Mouse (Mus musculus): ENCODE measurements around the gene Papss1. TPM values are rescaled to one million over a fixed set of nuclear protein-coding genes. Genes with fewer than 3 reads are reported as not detected.
"Not testable (repeated sequence)": the region's sequence is repeated elsewhere in the genome, so short reads cannot be mapped to it uniquely, and the experiment has no call there.

Papss1 gene
- polyA plus RNA-seq, 1 experiment from 2014 or later: 127 TPM

DNA sequence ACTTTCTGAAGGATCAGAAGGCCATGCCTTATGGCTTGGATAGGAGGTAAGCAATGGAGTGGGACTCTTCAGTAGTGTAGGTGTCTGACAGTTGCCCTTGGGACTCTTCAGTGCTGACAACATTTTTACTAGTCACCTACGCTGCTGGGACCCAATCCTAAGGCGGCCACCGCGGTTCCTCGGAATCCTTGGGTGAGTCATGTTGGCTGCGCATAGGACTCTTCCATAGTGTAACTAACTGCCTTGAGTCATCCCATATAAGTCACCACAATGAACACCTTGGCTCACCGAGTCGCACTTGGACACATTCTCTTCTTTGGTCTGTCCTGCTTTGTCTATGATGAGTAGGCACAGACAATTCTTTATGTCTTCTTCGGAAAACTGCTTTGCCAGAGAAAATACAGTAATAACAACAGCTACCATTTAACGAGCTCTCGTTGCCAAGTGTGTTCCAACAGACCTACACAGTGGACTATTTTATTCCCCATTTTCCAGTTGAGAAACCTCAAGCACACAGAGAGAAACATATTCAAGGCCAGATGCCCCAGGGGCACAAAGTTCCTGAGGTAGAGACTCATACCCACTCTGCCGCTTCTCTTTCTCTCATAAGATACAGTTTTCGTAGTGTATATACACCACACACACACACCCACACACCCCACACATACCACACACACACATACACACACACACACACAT lies 23.2 kb upstream of the Papss1 start:
- Histone ChIP-seq H3K4me2 (ENCODE audit: low read length) (no peak overlapping the region), H3K36me3 (ENCODE audit: control insufficient read depth, insufficient read depth, low read length) (no peaks in the 10 kb centered on the region), H3K4me1 (ENCODE audit: control insufficient read depth, insufficient read depth, low read length) (no peaks in the 10 kb centered on the region), H3K9me3 (ENCODE audit: control insufficient read depth, low read length) (no peaks in the 10 kb centered on the region), H3K27me3 (ENCODE audit: control insufficient read depth, insufficient read depth, low read length) (no peaks in the 10 kb centered on the region), H3K4me3 (replicated peaks; ENCODE audit: low read depth, low read length) (no peak overlapping the region), H3K27ac (replicated peaks; ENCODE audit: low read depth, low read length) (no peak overlapping the region), H3K9ac (replicated peaks; ENCODE audit: low read length) (no peak overlapping the region)
- 98% methylated on average over 13 of the region's 13 CpGs for WGBS
- ATAC-seq (ENCODE audit: low FRiP score, low TSS enrichment) (no peak), DNase-seq (no peak)

DNA sequence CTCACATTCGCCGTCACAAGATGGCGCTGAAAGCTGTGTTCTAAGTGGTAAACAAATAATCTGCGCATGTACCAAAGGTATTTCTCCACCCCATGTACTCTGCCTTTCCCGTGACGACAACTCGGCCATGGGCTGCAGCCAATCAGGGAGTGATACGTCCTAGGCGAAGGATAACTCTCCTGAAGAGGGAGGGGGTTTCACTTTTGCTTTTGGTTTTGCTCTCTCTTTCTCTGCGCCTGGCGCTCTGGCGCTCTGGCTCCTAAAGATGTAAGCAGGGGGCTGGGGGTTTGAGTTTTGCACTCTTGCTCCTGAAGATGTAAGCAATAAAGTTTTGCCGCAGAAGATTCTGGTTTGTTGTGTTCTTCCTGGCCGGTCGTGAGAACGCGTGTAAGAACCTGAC lies 17.0 kb upstream of the Papss1 start:
- H3K27ac ChIP-seq (replicated peaks; ENCODE audit: low read depth, low read length); H3K4me3 ChIP-seq (replicated peaks; ENCODE audit: low read depth, low read length); ATAC-seq (ENCODE audit: low FRiP score, low TSS enrichment); H3K36me3 ChIP-seq (ENCODE audit: control insufficient read depth, insufficient read depth, low read length); H3K4me2 ChIP-seq (ENCODE audit: low read length); H3K9ac ChIP-seq (replicated peaks; ENCODE audit: low read length); H3K9me3 ChIP-seq (ENCODE audit: control insufficient read depth, low read length); DNase-seq; H3K4me1 ChIP-seq (ENCODE audit: control insufficient read depth, insufficient read depth, low read length); H3K27me3 ChIP-seq (ENCODE audit: control insufficient read depth, insufficient read depth, low read length): not testable (repeated sequence)
- 96% methylated on average over 17 of the region's 17 CpGs for WGBS

- H3K9me3 ChIP-seq (ENCODE audit: control insufficient read depth, low read length): no peaks in the 10 kb centered on the region
- H3K27ac ChIP-seq (replicated peaks; ENCODE audit: low read depth, low read length): no peak overlapping the region
- H3K36me3 ChIP-seq (ENCODE audit: control insufficient read depth, insufficient read depth, low read length): no peaks in the 10 kb centered on the region
- no peak overlapping the region for H3K4me2 ChIP-seq (ENCODE audit: low read length)
- WGBS: 85% methylated on average over 4 of the region's 4 CpGs
- H3K27me3 ChIP-seq (ENCODE audit: control insufficient read depth, insufficient read depth, low read length): no peaks in the 10 kb centered on the region
- DNase-seq (no peak), ATAC-seq (ENCODE audit: low FRiP score, low TSS enrichment) (no peak)
- no peak overlapping the region for H3K9ac ChIP-seq (replicated peaks; ENCODE audit: low read length)
- H3K4me1 ChIP-seq (ENCODE audit: control insufficient read depth, insufficient read depth, low read length): no peaks in the 10 kb centered on the region
- no peak overlapping the region for H3K4me3 ChIP-seq (replicated peaks; ENCODE audit: low read depth, low read length)
These were observed 14.5 kb upstream of the Papss1 start for GRCm38 (mm10) chr3:131550046-131550445.

DNA sequence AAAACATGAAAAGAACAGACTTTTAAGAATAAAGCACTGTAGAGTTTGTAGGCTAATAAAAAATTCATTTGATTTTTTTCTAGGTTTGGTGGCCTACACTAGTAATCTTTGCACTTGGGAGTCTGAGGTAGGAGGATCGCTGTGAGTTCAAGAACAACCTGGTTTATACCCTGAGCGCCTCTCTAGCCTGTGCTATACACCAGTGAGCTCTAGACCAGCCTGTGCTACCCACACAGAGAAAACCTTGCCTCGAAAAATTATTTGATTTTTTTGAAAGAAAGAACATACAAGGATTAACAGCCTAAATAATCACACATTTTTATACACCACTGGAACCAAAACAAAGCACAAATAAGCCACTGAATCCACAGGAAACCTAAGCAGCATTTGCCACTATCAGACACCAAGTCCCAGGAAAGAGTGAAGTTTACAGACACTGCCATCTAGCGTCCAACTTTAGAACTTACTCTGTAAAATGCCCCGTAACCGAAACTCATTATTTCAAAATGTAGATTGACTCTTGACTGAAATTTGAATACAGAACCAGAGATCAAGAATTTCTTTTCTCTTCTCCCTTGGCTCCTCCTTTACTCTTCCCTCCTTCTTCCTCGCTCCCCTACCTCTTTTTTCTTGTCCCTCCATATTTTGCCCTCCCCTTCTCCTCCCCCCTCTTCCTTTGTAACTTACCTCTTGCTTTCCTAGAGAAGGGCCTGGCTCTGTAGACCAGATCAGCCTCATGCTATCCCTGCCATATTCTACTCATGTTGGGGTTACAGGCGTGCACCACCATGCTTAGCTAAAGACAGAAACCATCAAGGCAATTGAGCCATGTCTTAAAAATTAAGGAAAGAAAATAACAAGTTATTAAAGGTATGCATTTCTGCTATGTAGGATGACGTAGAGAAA lies 12.0 kb upstream of the Papss1 start:
- H3K27ac ChIP-seq (replicated peaks; ENCODE audit: low read depth, low read length): no peak overlapping the region
- no peak overlapping the region for H3K4me3 ChIP-seq (replicated peaks; ENCODE audit: low read depth, low read length)
- WGBS: 39% methylated on average over 9 of the region's 9 CpGs
- ATAC-seq (ENCODE audit: low FRiP score, low TSS enrichment): no peak
- H3K36me3 ChIP-seq (ENCODE audit: control insufficient read depth, insufficient read depth, low read length): no peaks in the 10 kb centered on the region
- H3K27me3 ChIP-seq (ENCODE audit: control insufficient read depth, insufficient read depth, low read length): no peaks in the 10 kb centered on the region
- no peaks in the 10 kb centered on the region for H3K9me3 ChIP-seq (ENCODE audit: control insufficient read depth, low read length)
- no peak overlapping the region for H3K9ac ChIP-seq (replicated peaks; ENCODE audit: low read length)
- peak; percentile 86 for DNase-seq
- H3K4me2 ChIP-seq (ENCODE audit: low read length): no peak overlapping the region
- no peaks in the 10 kb centered on the region for H3K4me1 ChIP-seq (ENCODE audit: control insufficient read depth, insufficient read depth, low read length)

DNA sequence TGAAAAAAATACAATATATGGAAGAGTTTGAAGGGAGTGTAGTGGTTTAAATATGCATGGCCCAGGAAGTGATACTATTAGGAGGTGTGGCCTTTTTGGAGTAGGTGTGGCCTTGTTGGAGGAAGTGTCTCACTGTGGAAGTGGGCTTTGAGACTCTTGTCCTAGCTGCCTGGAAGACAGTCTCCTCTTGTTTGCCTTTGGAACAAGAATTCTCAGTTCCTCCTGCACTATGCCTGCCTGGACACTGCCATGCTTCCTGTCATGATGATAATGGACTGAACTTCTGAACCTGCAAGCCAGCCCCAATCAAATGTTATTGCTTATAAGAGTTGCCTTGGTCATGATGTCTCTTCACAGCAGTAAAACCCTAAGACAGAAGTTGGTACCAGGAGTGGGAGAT lies 8.8 kb upstream of the Papss1 start:
- no peak overlapping the region for H3K27ac ChIP-seq (replicated peaks; ENCODE audit: low read depth, low read length)
- H3K4me3 ChIP-seq (replicated peaks; ENCODE audit: low read depth, low read length): no peak overlapping the region
- ATAC-seq (ENCODE audit: low FRiP score, low TSS enrichment): no peak
- no peaks in the 10 kb centered on the region for H3K9me3 ChIP-seq (ENCODE audit: control insufficient read depth, low read length)
- no peaks in the 10 kb centered on the region for H3K4me1 ChIP-seq (ENCODE audit: control insufficient read depth, insufficient read depth, low read length)
- no peaks in the 10 kb centered on the region for H3K36me3 ChIP-seq (ENCODE audit: control insufficient read depth, insufficient read depth, low read length)
- H3K9ac ChIP-seq (replicated peaks; ENCODE audit: low read length): no peak overlapping the region
- no peak overlapping the region for H3K4me2 ChIP-seq (ENCODE audit: low read length)
- DNase-seq: no peak
- no peaks in the 10 kb centered on the region for H3K27me3 ChIP-seq (ENCODE audit: control insufficient read depth, insufficient read depth, low read length)

DNA sequence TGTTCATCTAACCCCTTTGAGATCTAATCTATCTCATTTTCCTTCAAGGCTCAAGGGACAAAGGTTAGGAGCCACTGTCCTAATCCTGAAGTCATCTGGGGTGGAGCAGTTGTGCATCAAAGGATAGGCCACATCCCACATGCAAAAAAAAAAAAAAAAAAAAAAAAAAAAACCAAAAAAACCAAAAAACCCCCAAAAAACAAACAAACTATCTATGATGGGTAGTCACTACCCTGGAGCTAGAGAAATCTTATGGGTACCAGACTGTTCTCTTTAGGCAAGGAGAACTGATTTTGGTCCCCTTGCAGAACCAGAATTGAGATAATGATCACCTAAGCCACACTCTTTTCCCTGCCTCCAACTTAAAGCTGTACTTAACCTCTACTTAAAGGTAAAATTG lies 3.0 kb upstream of the Papss1 start:
- no peak overlapping the region for H3K9ac ChIP-seq (replicated peaks; ENCODE audit: low read length)
- ATAC-seq (ENCODE audit: low FRiP score, low TSS enrichment): no peak
- no peaks in the 10 kb centered on the region for H3K27me3 ChIP-seq (ENCODE audit: control insufficient read depth, insufficient read depth, low read length)

GRCm38 (mm10) chr3:131565257-131565610 lies 666 bp downstream of the Papss1 start:
- 4% methylated on average over 9 of the region's 9 CpGs for WGBS
- peaks cover 19% of the 10 kb centered on the region for H3K4me1 ChIP-seq (ENCODE audit: control insufficient read depth, insufficient read depth, low read length)
- H3K27me3 ChIP-seq (ENCODE audit: control insufficient read depth, insufficient read depth, low read length): no peaks in the 10 kb centered on the region
- H3K36me3 ChIP-seq (ENCODE audit: control insufficient read depth, insufficient read depth, low read length): no peaks in the 10 kb centered on the region
- DNase-seq (peak; percentile 58), ATAC-seq (ENCODE audit: low FRiP score, low TSS enrichment) (no peak)
- peak overlapping the region; percentile 96 for H3K27ac ChIP-seq (replicated peaks; ENCODE audit: low read depth, low read length)
- H3K9ac ChIP-seq (replicated peaks; ENCODE audit: low read length): peak overlapping the region; percentile 91
- no peaks in the 10 kb centered on the region for H3K9me3 ChIP-seq (ENCODE audit: control insufficient read depth, low read length)
- H3K4me2 ChIP-seq (ENCODE audit: low read length): peak overlapping the region; percentile 71
- peak overlapping the region; percentile 86 for H3K4me3 ChIP-seq (replicated peaks; ENCODE audit: low read depth, low read length)

More for the DNA sequence above, 3.0 kb upstream of the Papss1 start:
- H3K4me1 ChIP-seq (ENCODE audit: control insufficient read depth, insufficient read depth, low read length): peaks cover 16% of the 10 kb centered on the region
- H3K36me3 ChIP-seq (ENCODE audit: control insufficient read depth, insufficient read depth, low read length): no peaks in the 10 kb centered on the region
- DNase-seq: no peak
- H3K9me3 ChIP-seq (ENCODE audit: control insufficient read depth, low read length): no peaks in the 10 kb centered on the region
- H3K4me2 ChIP-seq (ENCODE audit: low read length): no peak overlapping the region
- no peak overlapping the region for H3K27ac ChIP-seq (replicated peaks; ENCODE audit: low read depth, low read length)
- no peak overlapping the region for H3K4me3 ChIP-seq (replicated peaks; ENCODE audit: low read depth, low read length)

DNA sequence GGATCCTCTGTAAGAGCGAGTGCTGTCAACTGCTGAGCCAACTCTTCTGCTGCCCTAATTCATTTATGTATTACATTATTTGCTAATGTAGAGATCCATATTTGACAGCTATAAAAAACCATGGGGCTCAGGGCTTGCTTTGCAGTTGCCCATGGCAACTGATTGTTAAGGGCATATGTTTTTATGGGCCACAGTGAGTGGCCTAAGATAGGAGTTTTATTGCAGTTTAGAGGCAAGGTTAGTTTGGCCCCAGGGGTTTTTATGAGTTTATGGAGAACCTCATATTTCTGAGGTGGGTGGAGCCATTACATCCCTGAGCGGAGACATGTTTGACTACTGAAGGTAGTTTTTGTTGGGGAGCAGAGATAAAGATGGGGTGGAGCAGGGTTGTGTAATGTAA lies 1.7 kb downstream of the Papss1 start:
- H3K4me1 ChIP-seq (ENCODE audit: control insufficient read depth, insufficient read depth, low read length): peaks cover 19% of the 10 kb centered on the region
- H3K27me3 ChIP-seq (ENCODE audit: control insufficient read depth, insufficient read depth, low read length): no peaks in the 10 kb centered on the region
- no peaks in the 10 kb centered on the region for H3K9me3 ChIP-seq (ENCODE audit: control insufficient read depth, low read length)
- ATAC-seq (ENCODE audit: low FRiP score, low TSS enrichment) (no peak), DNase-seq (peak; percentile 6)
- peak overlapping the region; percentile 86; the same call in 1 of the 2 replicates for H3K4me3 ChIP-seq (replicated peaks; ENCODE audit: low read depth, low read length)
- WGBS: 81% methylated on average over 2 of the region's 2 CpGs
- no peak overlapping the region for H3K27ac ChIP-seq (replicated peaks; ENCODE audit: low read depth, low read length)
- H3K36me3 ChIP-seq (ENCODE audit: control insufficient read depth, insufficient read depth, low read length): no peaks in the 10 kb centered on the region
- H3K9ac ChIP-seq (replicated peaks; ENCODE audit: low read length): peak overlapping the region; percentile 91; the same call in 1 of the 2 replicates
- peak overlapping the region; percentile 71 for H3K4me2 ChIP-seq (ENCODE audit: low read length)

- Histone ChIP-seq H3K9me3 (ENCODE audit: control insufficient read depth, low read length) (no peaks in the 10 kb centered on the region), H3K36me3 (ENCODE audit: control insufficient read depth, insufficient read depth, low read length) (no peaks in the 10 kb centered on the region), H3K27me3 (ENCODE audit: control insufficient read depth, insufficient read depth, low read length) (no peaks in the 10 kb centered on the region), H3K4me3 (replicated peaks; ENCODE audit: low read depth, low read length) (no peak overlapping the region), H3K4me1 (ENCODE audit: control insufficient read depth, insufficient read depth, low read length) (peaks cover 14% of the 10 kb centered on the region), H3K9ac (replicated peaks; ENCODE audit: low read length) (no peak overlapping the region), H3K27ac (replicated peaks; ENCODE audit: low read depth, low read length) (no peak overlapping the region), H3K4me2 (ENCODE audit: low read length) (no peak overlapping the region)
- 91% methylated on average over 1 of the region's 1 CpGs for WGBS
- DNase-seq (no peak), ATAC-seq (ENCODE audit: low FRiP score, low TSS enrichment) (no peak)
These were observed 5.9 kb downstream of the Papss1 start for GRCm38 (mm10) chr3:131570506-131570905.
